Mouse (Mus musculus) liver, adult 2 months (tissue): Measurements from ENCODE around the gene Tmem121.

Source experiments
- CTCF ChIP-seq: fragments of 200-500 bp; IDR thresholded peaks from 2 replicates; pipeline ENCODE4 v1.5.1; 2011; ENCODE audit warnings: low read depth, low read length, control low read depth
- POLR2A ChIP-seq: fragments of 200-500 bp; IDR thresholded peaks from 2 replicates; pipeline ENCODE4 v1.6.1; 2011; ENCODE audit warnings: low read length, control low read depth; ENCODE audit not compliant: insufficient read depth; ENCODE audit errors: extremely low read depth

GRCm38 (mm10) chr12:113152272-113152661, 33.5 kb upstream of the Tmem121 start:
- TF ChIP-seq CTCF (no peak), POLR2A (no peak)
